Mouse (Mus musculus): ENCODE results near the gene Gspt2.

GRCm38 (mm10) chrX:94624835-94625803 is 10.8 kb upstream of the Gspt2 start:
- no peak for TF ChIP-seq POLR2A (IDR thresholded peaks at IDR 0.05; ENCODE audit: insufficient read depth, low read depth, low read length)
- peak; percentile 21; the same call in 1 of the 2 replicates for TF ChIP-seq CTCF (IDR thresholded peaks at IDR 0.05; ENCODE audit: insufficient read depth, low read depth, low read length)

Data from olfactory bulb, adult 2 months (tissue).